Mouse (Mus musculus) neural tube, embryonic 12.5 days (tissue): ENCODE measurements at regions not wholly inside any gene's neighbourhood (a gene's known extent, or its start where the extent isn't known, plus 50 kb on each side); places are given as distances from the start of the nearest gene placed in this dataset.

Experiments used
- ATAC-seq: fragments of 200-750 bp; cut with Nextera tagmentation; 2 replicates; pipeline ENCODE4 v1.8.0; 2017; ENCODE audit warnings: low read depth, mild to moderate bottlenecking, moderate TSS enrichment, moderate library complexity; ENCODE audit not compliant: low FRiP score
- H3K27ac ChIP-seq: fragments of 300-500 bp; sonication (generic); 2 replicates; pipeline ENCODE4 v1.5.1; 2016
- H3K27me3 ChIP-seq: fragments of 300-500 bp; sonication (generic); replicated peaks from 2 replicates; pipeline ENCODE4 v1.6.1; 2016; ENCODE audit warnings: mild to moderate bottlenecking
- H3K36me3 ChIP-seq: fragments of 300-500 bp; sonication (generic); 2 replicates; pipeline ENCODE4 v1.6.1; 2016; ENCODE audit warnings: mild to moderate bottlenecking
- H3K4me1 ChIP-seq: fragments of 300-500 bp; sonication (generic); 2 replicates; pipeline ENCODE4 v1.6.1; 2016
- H3K4me2 ChIP-seq: fragments of 300-500 bp; sonication (generic); replicated peaks from 2 replicates; pipeline ENCODE4 v1.6.1; 2016; ENCODE audit warnings: mild to moderate bottlenecking
- H3K4me3 ChIP-seq: fragments of 300-500 bp; sonication (generic); 2 replicates; pipeline ENCODE4 v1.5.1; 2016
- H3K9ac ChIP-seq: fragments of 300-500 bp; sonication (generic); 2 replicates; pipeline ENCODE4 v1.6.1; 2016; ENCODE audit warnings: mild to moderate bottlenecking
- H3K9me3 ChIP-seq: fragments of 300-500 bp; sonication (generic); 2 replicates; pipeline ENCODE4 v1.6.1; 2016; ENCODE audit warnings: mild to moderate bottlenecking
- WGBS: fragments of 180-500 bp; shearing (Covaris S2); methylation state at CpG from one replicate; pipeline ENCODE4 v1.1.7; 2016; 5-methylcytosine and 5-hydroxymethylcytosine counted together

DNA sequence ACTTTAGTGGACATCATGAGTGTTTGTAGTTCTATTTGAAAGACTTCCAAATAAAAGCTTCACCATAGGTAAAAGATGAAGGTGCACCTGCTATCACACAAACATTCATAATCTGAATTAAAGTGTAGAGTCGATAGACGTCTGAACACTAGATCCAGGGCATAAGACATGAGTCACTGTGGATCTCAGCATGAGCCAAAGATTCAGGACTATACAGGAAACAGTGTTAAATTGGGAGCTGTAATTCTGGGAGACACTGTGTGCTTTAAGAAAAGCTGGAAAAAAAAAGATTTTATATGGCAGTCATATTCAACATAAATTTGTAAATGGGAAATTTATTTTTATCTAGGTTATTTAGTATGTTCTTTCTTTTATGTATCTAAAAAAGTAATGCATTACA, 160.5 kb downstream of the Pdha2 start:
- Histone ChIP-seq H3K27ac (no peak overlapping the region), H3K4me1 (no peaks in the 10 kb centered on the region), H3K27me3 (no peaks in the 10 kb centered on the region), H3K36me3 (no peaks in the 10 kb centered on the region), H3K4me3 (no peak overlapping the region), H3K9ac (no peak overlapping the region), H3K4me2 (no peak overlapping the region), H3K9me3 (no peaks in the 10 kb centered on the region)
- ATAC-seq: no peak
- WGBS: 84% methylated on average over 2 of the region's 2 CpGs

DNA sequence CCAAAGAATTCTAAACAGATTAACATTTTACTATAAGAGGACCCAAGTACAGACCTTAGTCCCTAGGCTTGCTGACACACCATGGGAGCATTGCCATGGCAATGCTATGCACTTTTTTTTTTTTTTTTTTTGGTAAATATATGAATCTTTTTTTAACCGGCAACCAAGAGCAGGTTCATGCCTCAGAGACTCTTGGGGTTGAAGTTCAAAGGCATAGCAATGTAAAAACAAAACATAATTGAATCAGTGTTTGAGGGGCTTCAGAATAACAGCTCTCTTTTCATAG, 197.9 kb downstream of the Pdha2 start:
- H3K4me2 ChIP-seq: no peak overlapping the region
- no peaks in the 10 kb centered on the region for H3K4me1 ChIP-seq
- 82% methylated on average over 1 of the region's 1 CpGs for WGBS
- H3K9ac ChIP-seq: no peak overlapping the region
- H3K27ac ChIP-seq: no peak overlapping the region
- H3K27me3 ChIP-seq: no peaks in the 10 kb centered on the region
- ATAC-seq: no peak
- H3K4me3 ChIP-seq: no peak overlapping the region
- H3K36me3 ChIP-seq: no peaks in the 10 kb centered on the region
- H3K9me3 ChIP-seq: no peaks in the 10 kb centered on the region

DNA sequence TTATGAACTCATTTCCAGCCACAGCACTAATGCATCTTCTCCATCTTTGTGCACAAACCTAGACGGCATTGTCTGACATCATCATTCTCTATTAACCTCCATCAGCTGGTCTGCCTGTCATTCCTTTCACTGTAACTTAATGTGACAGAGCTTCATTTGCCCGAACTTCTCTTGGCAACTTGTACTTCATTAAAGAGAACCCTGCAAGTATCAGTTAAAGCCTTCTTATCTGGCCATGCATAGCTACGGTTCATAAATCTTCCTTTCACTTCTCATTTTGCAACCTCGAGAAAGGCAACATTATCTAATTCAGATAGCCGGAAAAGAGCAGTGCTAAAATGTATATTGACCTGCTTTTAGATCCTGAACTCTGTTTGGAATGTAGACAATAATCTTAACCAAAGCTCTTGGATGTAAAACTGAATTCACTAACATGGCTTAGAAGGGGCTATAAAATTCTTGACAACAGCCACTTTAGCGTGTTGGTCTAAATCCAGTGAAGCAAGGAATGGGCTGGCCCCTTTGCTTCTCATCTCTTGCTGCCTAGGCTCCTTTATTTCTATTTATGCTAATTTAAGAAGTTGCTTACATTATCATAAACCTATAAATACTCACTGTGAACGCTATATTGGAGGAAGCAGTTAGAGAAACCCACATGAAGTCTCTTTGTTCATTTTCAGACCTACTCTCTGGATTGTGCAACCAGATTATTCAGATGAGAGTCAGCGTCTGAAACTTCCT, 198.5 kb downstream of the Pdha2 start:
- no peak overlapping the region for H3K9ac ChIP-seq
- WGBS: 66% methylated on average over 8 of the region's 8 CpGs
- no peaks in the 10 kb centered on the region for H3K9me3 ChIP-seq
- H3K27ac ChIP-seq: no peak overlapping the region
- H3K4me2 ChIP-seq: no peak overlapping the region
- H3K36me3 ChIP-seq: no peaks in the 10 kb centered on the region
- no peak for ATAC-seq
- H3K4me3 ChIP-seq: no peak overlapping the region
- no peaks in the 10 kb centered on the region for H3K4me1 ChIP-seq
- H3K27me3 ChIP-seq: no peaks in the 10 kb centered on the region

DNA sequence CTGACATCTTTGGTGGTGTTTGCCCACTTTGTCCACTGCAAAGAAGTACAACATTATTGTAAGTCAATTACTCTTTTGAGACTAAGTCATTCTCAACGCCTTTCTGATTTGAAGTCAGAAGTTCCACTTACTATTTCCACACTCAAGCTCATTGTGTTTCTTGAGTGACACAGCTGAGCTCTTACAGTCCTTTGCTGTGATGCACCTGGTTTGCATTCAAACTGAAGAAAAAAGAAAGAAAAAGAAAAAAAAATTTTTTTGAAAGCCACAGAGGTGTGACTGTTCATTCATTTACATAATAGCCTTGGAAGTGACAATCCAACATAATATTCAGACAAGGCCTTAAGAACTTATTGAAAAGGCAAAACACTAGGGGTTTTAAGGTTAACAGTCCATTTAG, 199.2 kb downstream of the Pdha2 start:
- ATAC-seq: no peak
- no peaks in the 10 kb centered on the region for H3K36me3 ChIP-seq
- H3K4me1 ChIP-seq: no peaks in the 10 kb centered on the region
- H3K27me3 ChIP-seq: no peaks in the 10 kb centered on the region
- H3K9ac ChIP-seq: no peak overlapping the region
- H3K4me2 ChIP-seq: no peak overlapping the region
- WGBS: 75% methylated on average over 1 of the region's 1 CpGs
- no peak overlapping the region for H3K27ac ChIP-seq
- no peak overlapping the region for H3K4me3 ChIP-seq
- no peaks in the 10 kb centered on the region for H3K9me3 ChIP-seq

DNA sequence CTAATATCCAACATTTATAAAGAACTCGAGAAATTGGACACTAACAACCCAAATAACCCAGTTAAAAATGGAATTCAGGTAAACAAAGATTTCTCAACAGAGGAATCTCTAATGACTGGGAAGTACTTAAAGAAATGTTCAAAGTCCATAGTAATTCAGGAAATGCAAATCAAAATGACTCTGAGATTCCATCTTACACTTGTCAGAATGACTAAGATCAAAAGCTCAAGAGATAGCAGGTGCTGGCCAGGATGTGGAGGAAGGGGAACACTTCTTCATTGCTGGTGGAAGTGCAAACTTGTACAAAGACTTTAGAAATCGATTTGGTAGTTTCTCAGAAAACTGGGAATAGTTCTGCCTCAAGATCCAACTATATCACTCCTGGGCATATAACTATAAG, 203.4 kb downstream of the Pdha2 start:
- Histone ChIP-seq H3K27me3 (no peaks in the 10 kb centered on the region), H3K9me3 (no peaks in the 10 kb centered on the region), H3K9ac (no peak overlapping the region), H3K36me3 (no peaks in the 10 kb centered on the region), H3K4me2 (no peak overlapping the region), H3K4me1 (no peaks in the 10 kb centered on the region), H3K27ac (no peak overlapping the region), H3K4me3 (no peak overlapping the region)
- 77% methylated on average over 2 of the region's 2 CpGs for WGBS
- ATAC-seq: no peak

DNA sequence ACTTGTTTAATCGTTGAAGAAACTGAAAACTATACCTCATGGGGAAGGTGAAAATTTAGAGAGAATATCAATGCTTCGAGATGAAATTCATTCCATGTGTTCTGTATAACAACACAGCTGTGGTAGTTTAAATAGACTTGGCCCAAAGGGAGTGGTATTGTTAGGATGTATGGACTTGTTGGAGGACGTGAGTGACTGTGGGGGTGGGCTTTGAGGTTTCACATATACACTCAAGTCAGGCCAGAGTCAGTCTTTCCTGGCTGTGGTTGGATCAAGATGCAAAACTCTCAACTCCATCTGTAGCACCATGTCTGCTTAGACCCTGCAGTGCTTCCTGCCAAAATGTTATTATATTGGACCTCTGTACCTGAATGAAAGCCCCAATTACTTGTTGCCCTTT, 206.3 kb downstream of the Pdha2 start:
- ATAC-seq: no peak
- no peaks in the 10 kb centered on the region for H3K27me3 ChIP-seq
- 75% methylated on average over 3 of the region's 3 CpGs for WGBS
- no peak overlapping the region for H3K4me3 ChIP-seq
- no peaks in the 10 kb centered on the region for H3K9me3 ChIP-seq
- no peaks in the 10 kb centered on the region for H3K4me1 ChIP-seq
- H3K4me2 ChIP-seq: no peak overlapping the region
- H3K36me3 ChIP-seq: no peaks in the 10 kb centered on the region
- H3K27ac ChIP-seq: no peak overlapping the region
- no peak overlapping the region for H3K9ac ChIP-seq

DNA sequence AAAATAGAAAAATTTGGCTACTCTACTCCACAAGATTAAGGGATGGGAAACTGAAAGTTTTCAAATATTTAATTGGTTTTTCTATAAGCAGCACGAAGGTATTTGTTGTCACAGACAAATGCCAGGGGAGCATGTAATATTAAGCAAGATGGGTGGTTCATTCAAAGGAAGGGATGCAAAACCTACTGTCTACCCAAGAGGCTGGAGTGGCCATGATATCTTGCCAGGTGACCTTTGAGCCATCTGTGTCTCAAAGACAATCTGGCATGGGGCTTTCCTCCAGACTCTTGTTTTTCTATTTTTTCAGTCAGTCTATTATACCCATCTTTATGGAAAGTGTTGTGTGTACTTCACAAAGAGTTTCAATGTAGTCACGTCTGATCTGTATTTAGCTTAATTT, 208.6 kb downstream of the Pdha2 start:
- no peak overlapping the region for H3K4me3 ChIP-seq
- WGBS: 85% methylated on average over 2 of the region's 2 CpGs
- no peak overlapping the region for H3K27ac ChIP-seq
- H3K4me1 ChIP-seq: no peaks in the 10 kb centered on the region
- no peak overlapping the region for H3K4me2 ChIP-seq
- no peaks in the 10 kb centered on the region for H3K27me3 ChIP-seq
- H3K9ac ChIP-seq: no peak overlapping the region
- H3K9me3 ChIP-seq: no peaks in the 10 kb centered on the region
- no peaks in the 10 kb centered on the region for H3K36me3 ChIP-seq
- ATAC-seq: no peak

DNA sequence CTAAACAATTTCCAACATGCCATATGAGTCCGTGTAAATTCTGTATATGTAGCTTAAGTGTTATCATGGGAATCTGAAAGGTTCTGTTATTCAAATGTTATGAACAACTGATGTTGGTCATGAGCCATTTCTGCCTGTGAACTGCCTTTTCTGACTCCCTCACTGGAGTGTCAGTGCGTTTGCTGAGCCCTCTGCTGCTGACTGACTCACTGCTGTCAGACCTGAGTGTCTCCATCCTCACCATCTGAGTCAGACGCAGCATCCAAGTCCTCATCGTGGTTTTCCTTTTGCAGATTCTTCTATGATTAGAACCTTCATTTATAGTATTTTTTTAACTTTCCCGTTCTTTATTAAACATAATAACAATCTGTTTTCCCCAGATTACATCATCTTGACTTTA, 223.9 kb downstream of the Pdha2 start:
- no peak overlapping the region for H3K4me3 ChIP-seq
- H3K4me2 ChIP-seq: no peak overlapping the region
- no peak overlapping the region for H3K27ac ChIP-seq
- H3K4me1 ChIP-seq: no peaks in the 10 kb centered on the region
- no peak for ATAC-seq
- 84% methylated on average over 5 of the region's 5 CpGs for WGBS
- H3K9me3 ChIP-seq: no peaks in the 10 kb centered on the region
- H3K9ac ChIP-seq: no peak overlapping the region
- H3K27me3 ChIP-seq: no peaks in the 10 kb centered on the region
- no peaks in the 10 kb centered on the region for H3K36me3 ChIP-seq

DNA sequence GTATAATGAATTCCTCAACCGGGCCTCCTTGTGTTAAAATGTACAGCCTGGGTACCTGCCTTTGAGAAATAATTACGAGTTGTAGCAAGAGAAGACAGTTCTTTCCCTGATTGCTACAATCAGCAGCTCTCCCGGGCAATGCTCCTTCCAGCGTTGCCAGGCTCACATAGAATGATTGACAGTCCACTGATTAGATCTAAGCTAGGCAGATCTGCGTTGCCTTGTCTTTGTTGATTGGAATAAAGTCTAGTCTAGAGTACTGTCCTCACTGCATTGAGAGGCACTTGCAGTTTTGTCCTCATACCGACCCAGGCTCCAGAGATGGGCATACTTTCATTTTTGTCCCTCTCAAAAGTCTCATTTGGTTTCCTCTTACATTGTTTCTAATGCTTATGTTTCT, 238.6 kb downstream of the Pdha2 start:
- no peaks in the 10 kb centered on the region for H3K4me1 ChIP-seq
- no peaks in the 10 kb centered on the region for H3K9me3 ChIP-seq
- H3K4me3 ChIP-seq: no peak overlapping the region
- no peak overlapping the region for H3K4me2 ChIP-seq
- no peak overlapping the region for H3K27ac ChIP-seq
- 80% methylated on average over 6 of the region's 6 CpGs for WGBS
- H3K9ac ChIP-seq: no peak overlapping the region
- H3K36me3 ChIP-seq: no peaks in the 10 kb centered on the region
- H3K27me3 ChIP-seq: no peaks in the 10 kb centered on the region
- ATAC-seq: no peak

DNA sequence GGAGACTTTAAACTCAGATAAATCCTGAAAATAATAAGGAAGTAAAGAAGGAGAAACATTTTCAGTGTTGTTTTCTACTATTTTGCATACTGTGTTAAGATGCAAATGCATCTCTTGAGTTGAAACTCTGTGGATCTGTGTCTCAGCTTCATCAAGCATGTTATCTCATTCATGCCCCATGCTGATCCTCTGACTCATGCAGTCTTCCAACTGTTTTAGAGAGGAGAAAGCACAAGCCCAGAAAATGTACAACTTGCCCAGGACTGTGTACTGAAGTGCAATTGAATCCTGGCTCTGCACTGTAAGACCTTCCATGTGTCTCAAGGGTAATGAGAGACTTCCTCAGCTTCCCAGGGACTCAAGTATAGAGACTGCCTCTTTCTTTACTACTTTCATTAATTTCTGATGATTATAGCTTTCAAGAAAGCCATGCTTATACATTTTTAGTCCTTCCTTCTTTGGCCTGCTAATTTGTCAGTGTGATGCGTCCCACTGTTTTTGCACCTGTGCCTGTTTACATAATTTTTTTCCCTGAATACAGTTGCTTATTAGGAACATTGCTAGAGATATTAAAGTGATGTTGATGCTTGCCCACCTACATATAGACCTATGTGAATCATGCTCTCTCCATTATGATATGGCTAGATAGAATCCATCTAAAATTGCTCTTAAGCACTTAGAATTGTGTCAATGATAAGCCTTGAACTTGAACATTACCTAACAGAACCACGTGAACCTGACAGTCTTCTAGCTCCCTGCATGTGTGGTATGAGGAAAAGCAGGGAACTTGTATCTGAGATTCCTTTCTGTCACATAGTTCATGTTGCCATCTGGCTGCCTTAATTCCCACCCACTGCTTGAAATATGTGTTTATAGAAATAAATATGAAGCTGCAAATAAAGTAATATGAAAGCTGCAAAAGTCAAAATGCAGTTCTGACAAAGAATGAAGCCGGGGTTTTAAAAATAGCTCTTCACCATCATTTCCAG, 242.0 kb downstream of the Pdha2 start:
- no peak overlapping the region for H3K27ac ChIP-seq
- no peaks in the 10 kb centered on the region for H3K27me3 ChIP-seq
- H3K4me1 ChIP-seq: no peaks in the 10 kb centered on the region
- no peak for ATAC-seq
- H3K4me2 ChIP-seq: no peak overlapping the region
- H3K36me3 ChIP-seq: no peaks in the 10 kb centered on the region
- 90% methylated on average over 3 of the region's 3 CpGs for WGBS
- no peak overlapping the region for H3K4me3 ChIP-seq
- no peak overlapping the region for H3K9ac ChIP-seq
- H3K9me3 ChIP-seq: no peaks in the 10 kb centered on the region

DNA sequence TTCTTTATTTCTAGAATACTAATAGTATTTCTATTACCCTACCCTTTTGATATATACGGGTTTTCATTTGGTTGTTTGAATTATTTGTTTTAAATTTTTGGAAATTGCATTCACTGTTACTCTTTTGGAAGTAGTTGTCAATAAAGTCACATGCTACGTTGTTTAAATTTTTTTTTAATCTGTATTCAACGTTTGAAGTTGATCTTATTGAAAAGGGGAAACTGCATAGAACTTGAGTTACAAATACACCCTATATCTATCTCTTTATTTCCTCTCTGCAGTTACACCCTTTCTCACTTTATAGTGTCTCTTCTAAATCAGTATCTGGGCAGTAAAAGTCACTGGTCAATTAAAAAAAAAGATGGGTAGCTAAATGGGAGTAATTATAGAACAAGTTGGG, 243.6 kb downstream of the Pdha2 start:
- Histone ChIP-seq H3K9ac (no peak overlapping the region), H3K4me2 (no peak overlapping the region), H3K9me3 (no peaks in the 10 kb centered on the region), H3K4me3 (no peak overlapping the region), H3K36me3 (no peaks in the 10 kb centered on the region), H3K27me3 (no peaks in the 10 kb centered on the region), H3K27ac (no peak overlapping the region), H3K4me1 (no peaks in the 10 kb centered on the region)
- no peak for ATAC-seq
- WGBS: 77% methylated on average over 3 of the region's 3 CpGs

DNA sequence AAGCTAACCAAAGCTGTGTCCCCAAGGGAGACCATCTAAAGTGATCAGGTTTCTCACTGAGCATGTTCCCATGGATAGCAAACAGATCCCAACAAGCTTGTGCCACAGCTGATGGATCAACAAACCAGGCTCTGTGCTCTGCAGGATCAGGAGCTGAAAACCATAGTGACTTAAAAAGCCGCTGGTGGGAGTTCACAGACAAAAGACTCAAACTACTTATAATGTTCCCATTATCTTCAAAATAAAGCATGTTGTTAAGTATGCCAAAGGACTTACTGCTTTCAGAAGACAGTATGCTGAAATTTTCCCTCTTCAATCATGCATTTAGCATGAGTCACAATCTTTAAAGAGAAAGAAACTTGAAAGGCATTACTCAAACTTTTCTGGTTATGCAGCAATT, 254.5 kb downstream of the Pdha2 start:
- Histone ChIP-seq H3K4me3 (no peak overlapping the region), H3K9ac (no peak overlapping the region), H3K36me3 (no peaks in the 10 kb centered on the region), H3K4me1 (no peaks in the 10 kb centered on the region), H3K27ac (no peak overlapping the region), H3K4me2 (no peak overlapping the region), H3K9me3 (no peaks in the 10 kb centered on the region), H3K27me3 (no peaks in the 10 kb centered on the region)
- WGBS: 53% methylated on average over 1 of the region's 1 CpGs
- ATAC-seq: no peak
